Mouse (Mus musculus): ENCODE data around the gene Pi4k2a.
"Not testable (repeated sequence)": the region's sequence is repeated elsewhere in the genome, so short reads cannot be mapped to it uniquely, and the experiment has no call there.

Pi4k2a gene

DNA sequence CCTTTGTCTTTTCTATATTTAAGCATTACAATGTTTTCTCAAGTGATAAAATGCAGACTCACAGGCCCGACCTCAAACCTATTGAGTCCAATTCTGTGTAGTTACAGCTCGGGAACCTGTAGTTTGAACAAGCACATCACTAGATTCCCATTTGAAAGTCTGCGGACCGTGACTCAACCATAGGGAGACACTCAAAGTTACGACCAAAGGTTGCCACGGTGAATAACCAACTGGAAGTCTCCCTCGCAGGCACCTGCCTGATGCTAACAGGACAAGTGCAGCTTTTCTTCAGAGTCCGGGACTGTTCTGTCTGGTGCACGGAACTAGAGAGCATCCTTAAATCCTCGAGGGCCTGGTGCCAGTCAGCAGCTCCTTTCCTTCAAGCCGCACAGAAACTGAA is 9.8 kb upstream of the Pi4k2a start:
- no peak for DNase-seq (ENCODE audit: low read depth)

GRCm38 (mm10) chr19:42081613-42082012 is 8.7 kb upstream of the Pi4k2a start:
- DNase-seq (ENCODE audit: low read depth) = not testable (repeated sequence)

GRCm38 (mm10) chr19:42085690-42086089 is 4.6 kb upstream of the Pi4k2a start:
- no peak for DNase-seq (ENCODE audit: low read depth)

GRCm38 (mm10) chr19:42086166-42086565 is 4.1 kb upstream of the Pi4k2a start, which contains the start of gene Morn4:
Gene Morn4 (minus strand): TSS chr19:42086357.
- DNase-seq (ENCODE audit: low read depth) = peak; percentile 81

DNA sequence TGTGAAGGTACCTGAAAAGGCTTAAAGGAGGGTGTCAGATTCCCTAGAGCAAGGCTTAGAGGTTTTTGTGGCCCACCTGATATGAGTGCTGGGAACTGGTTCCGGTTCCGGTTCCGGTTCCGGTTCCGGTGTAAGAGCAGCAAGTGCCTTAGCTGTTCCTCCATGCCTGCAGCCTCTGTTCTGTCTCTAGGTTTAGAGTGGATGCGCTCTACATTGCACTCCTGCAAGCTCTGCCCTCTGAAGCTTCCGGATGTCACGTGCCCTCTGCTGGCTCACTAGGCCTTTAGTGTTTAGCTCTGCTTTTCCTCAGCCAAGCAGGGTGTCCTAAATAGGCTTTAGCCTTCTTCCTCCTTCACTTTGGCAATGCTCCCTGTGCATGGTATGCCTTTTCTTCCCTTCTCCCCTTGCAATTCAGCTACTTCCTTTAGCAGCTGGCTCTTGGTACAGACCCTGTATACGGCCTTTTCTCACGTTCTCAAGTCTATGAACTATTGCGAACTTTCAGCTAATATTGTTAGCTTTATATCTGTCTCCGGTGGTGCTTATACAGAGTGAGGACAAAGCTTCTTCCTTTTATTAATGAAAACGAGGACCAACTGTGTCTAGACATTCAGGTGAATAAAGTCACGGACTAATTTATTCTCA is 1.0 kb upstream of the Pi4k2a start:
- no peak for DNase-seq (ENCODE audit: low read depth)

DNA sequence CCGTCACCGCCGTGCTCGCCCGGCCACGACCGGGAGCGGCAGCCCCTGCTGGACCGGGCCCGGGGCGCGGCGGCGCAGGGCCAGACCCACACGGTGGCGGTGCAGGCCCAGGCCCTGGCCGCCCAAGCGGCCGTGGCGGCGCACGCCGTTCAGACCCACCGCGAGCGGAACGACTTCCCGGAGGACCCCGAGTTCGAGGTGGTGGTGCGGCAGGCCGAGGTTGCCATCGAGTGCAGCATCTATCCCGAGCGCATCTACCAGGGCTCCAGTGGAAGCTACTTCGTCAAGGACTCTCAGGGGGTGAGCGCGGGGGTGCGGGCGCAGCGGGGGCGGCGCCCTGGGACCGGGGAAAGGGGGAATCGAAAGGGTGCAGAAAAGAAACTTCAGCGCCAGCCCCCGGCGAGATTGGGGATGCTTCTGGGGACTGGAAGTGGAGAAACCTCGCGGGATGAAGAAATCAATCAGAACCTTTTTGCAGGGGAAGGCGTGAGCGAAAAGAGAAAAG is 419 bp downstream of the Pi4k2a start:
- no peak for DNase-seq (ENCODE audit: low read depth)

DNA sequence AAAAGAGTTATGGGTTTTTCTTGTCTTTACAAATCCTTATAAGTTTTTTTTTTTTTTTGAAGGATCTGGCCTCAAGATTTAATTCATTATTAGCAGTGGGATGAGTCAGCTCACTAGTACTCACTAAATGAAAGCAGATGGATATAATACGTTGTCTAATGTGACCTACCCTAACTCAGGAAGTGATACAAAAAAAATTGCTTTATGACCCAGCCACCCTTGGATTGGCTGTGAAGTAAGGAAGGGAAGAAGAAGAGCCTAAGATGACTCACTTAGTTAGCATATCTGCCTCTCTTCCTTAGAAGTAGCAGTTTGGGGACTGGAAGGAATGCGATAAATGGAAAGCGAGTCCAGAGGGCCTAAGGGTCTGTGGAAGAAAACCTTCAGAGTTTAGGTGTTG is 9.1 kb downstream of the Pi4k2a start:
- DNase-seq (ENCODE audit: low read depth) = no peak

DNA sequence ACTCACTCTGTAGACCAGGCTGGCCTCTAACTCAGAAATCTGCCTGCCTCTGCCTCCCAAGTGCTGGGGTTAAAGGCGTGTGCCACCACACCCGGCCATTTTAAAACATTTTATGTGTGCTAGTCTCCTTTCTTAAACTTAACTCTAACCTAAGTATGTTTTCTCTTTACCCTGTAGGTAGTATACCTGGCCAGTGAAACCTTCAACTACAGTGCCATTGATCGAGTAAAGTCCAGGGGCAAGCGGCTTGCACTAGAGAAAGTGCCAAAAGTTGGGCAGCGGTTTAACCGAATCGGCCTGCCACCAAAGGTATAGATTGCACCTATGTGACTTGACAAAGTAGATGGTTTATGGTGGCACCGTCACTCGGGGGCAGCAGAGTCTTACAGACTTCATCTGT is 14.4 kb downstream of the Pi4k2a start:
- DNase-seq (ENCODE audit: low read depth) = no peak

- DNase-seq (ENCODE audit: low read depth) = no peak
These were observed 25.6 kb downstream of the Pi4k2a start for GRCm38 (mm10) chr19:42115783-42116335.

DNA sequence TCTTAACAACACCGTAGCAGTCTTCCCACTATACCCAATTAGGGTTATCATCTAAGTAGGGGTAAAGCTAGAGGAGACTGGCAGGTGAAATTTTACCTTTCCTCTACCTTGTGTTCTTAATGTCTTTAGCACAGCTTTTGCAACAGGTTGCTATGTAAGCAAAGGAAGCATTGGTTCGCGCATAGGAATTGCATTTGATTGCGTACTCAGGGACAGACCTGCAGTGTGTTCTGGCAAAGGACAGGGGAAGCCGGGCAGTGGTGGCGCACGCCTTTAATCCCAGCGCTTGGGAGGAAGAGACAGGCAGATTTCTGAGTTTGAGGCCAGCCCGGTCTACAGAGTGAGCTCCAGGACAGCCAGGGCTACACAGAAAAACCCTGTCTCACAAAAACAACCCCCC is 27.9 kb downstream of the Pi4k2a start:
- DNase-seq (ENCODE audit: low read depth) = no peak

GRCm38 (mm10) chr19:42118596-42118995 is 28.3 kb downstream of the Pi4k2a start:
- DNase-seq (ENCODE audit: low read depth) = no peak

DNA sequence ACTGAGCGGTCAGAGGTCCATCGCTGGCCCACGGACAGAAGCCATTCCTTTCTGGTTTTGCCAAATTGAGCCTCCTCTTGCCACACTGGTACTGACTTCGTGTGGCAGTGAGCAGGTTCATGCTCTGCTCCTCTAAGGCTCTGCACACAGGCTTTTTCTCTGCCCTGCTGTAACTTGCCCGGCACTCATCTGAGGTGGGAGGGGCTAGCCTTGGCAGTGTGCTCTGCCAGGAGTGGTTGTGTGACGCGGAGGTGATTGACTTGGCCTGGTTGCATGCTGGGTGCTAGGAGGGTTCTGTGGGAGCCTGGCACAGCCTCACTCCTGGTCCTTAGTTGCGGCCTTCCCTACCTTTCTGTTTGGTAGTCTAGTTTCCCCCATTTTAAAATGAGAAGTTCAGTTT is 30.2 kb downstream of the Pi4k2a start:
- DNase-seq (ENCODE audit: low read depth) = no peak

- no peak for DNase-seq (ENCODE audit: low read depth)
These were observed 34.4 kb downstream of the Pi4k2a start for GRCm38 (mm10) chr19:42124684-42125083.

DNA sequence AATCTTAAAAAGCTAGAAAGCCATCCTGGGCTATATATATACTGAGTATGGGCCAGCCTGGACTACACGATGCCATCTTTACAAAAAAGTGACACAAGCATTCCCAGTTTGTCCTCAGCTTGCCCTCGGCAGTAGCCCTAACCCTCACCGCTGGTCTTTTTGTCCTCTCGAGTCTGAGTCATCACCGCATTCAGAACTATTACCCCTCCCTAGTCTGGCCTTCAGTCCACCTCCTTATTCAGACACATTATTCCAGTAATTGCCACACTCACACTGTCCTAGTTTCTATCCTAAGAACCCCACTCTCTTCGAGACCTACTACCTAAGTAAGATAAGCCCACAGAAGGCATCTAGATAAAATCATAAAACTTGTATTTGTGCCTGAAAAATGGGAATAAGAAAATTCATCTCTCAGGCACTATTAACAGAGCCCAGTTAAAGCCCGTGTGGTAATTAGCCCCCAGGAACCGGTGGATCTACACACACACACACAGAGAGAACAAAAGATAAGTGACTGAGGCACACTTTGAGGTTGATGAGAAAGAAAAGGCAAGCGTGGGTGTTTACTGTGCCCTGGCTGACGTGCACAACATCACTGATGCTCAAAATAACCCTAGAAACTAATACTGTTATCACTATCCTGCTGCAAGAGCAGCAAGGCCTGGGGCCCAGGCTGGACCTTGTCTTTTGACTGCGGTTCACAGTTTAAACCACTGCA is 35.4 kb downstream of the Pi4k2a start:
- no peak for DNase-seq (ENCODE audit: low read depth)

DNA sequence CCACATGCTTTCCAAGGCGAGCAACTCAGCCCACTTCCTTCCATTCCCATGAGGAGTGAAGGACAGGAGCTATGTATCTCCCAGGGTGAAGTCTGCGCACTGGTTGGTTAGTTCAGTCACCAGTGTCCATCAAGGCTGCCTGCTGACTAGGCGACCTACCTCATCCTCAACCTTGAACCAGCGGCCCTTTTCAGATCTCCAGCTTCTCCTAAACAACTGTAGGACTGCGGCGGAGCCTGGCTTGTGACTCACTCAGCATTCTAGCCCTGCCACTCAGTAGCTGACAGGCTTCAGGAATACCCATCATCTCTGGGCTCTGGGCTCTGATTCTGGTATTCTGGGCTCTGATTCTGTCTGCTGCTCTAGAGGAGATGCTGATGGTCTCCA is 35.9 kb downstream of the Pi4k2a start:
- no peak for DNase-seq (ENCODE audit: low read depth)

- DNase-seq (ENCODE audit: low read depth) = no peak
These were observed 36.8 kb downstream of the Pi4k2a start for GRCm38 (mm10) chr19:42127024-42127423.

- no peak for DNase-seq (ENCODE audit: low read depth)
These were observed 37.9 kb downstream of the Pi4k2a start for GRCm38 (mm10) chr19:42128052-42128740.

DNA sequence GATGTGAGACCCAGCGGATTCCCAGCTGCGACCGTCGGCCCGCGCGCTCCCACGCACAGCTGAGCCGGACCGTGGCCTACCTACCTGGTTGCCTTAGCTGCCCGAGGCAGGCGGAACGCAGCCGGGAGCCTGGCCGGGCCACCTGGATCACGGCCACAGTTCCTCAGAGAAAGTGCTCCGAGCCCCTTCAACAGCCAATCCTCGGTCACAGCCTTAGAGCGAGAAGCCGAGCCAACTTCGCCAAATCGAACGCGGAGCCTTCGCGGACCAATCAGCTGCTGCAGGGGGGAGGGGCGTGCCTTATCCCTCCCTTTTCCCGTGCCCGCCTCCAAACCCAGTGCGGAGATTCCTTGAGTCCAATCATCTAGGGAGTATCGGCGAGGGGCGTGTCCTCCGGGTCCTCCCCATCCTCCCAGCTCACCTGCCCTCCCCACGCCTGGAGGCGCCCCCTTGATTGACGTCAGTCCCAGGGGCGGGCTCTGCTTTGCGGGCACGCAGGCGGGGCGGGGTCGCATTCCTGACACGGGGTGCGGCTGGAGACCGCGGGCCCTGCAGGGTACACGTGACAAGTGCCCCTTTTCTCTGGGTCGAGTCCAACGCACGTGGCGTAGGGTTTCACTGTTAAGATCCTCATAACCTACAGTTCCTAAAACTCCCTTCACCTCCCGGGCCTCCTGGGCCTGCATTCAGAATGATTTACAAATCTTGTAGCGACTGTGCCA is 38.7 kb downstream of the Pi4k2a start, which contains the start of gene Avpi1:
TSS of gene Avpi1 (minus strand) at position 273 of the 722 bp plus-strand sequence.
- DNase-seq (ENCODE audit: low read depth) = peak; percentile 91

DNA sequence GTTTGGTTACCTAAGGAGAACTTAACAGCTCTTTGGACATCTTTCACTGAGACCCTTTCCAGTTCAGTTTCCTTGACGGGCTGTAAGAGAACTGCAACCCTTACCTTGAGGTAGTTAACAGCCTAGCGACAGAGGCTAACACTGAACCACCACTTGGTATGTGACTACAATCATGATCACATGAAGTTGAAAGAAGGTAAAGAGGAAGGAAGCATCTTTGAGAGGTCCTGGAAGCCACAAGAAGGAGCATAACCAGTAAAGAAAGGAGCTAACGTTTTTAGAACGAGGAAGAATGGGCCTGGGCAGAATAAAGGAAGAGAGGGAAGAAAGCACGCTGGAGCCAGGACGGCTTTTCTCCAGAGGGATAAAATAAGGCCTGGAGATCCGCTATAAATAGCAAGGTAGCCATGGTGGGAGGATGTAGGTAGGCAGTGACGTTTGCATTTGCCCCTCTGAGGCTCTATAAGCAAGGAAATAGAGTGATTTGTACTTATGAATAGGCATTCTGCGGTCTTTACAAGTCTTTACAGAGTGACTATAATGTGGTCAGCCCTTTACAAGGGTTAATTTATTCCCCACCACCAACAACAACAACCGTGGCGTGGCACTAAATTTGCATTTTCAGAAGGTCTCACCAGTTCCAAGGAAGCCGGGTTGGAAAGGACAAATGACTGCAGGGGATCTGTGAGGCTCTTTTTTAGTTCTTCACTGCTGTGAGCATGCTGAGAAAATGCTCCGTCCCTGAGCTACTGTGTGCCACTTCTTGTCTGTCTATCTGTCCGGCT is 39.4 kb downstream of the Pi4k2a start:
- peak; percentile 46 for DNase-seq (ENCODE audit: low read depth)

DNA sequence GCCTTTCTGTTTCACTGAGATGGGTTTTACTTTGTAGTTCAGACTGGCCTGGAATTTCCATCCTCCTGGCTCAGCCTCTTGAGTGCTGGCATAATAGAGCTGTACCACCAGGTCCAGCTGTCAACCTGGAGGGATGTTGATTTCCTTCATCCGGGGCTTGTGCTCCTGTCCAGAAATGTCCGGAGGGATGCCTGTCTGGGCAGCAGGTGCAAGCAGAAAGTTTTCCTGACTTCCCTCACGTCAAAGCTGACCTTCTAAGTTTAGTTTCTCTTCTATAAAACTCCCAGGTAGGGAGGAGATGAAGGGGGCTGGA is 40.0 kb downstream of the Pi4k2a start:
- DNase-seq (ENCODE audit: low read depth) = no peak

GRCm38 (mm10) chr19:42131101-42131500 is 40.8 kb downstream of the Pi4k2a start:
- no peak for DNase-seq (ENCODE audit: low read depth)
